Comparison of ENCODE assay signal across 29 mouse cellular contexts in the genomic region with DNA sequence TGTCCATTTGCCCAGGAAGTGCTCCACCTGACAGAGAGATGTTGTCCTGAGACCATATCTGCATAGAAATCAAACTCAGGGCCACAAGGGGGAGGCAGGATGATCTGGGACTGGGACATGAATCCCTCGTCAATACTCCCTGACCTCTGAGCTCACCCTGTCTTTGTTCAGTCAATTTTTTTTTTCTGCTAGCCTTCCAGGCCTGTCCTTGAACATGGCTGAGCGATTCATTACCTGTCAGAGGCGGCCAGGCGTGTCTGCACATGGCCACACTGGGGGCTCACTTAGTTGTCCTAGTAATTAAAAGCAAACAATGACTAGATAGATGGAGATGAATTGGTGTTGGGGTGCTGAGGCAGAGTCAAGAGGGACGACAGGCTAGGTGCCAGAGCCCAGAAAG.
DNase-seq lines count a peak whose midpoint lies in the region; ATAC-seq and TF ChIP-seq lines count a peak whose summit lies in the region.
"Had no signal": no experiment of that assay in that cellular context is flagged by ENCODE, and none has a peak within 500 bp of the region (broad histone marks: within the 10 kb centered on the region; RNA-seq: fewer than 3 reads in every experiment).

No protein-coding gene starts in this region.

- 0 out of 2 replicates have a peak, but pooled peaks cover 3% of the 10 kb centered on the region for H3K4me1 ChIP-seq in kidney, adult 2 months (ENCODE audit: control insufficient read depth, insufficient read depth, low read length)
- H3K4me1 ChIP-seq in kidney, embryonic 16.5 days (ENCODE audit: insufficient read depth, low read length), result peaks cover 4% of the 10 kb centered on the region; the same call in 1 of the 2 replicates
- H3K4me1 ChIP-seq: forebrain, embryonic 15.5 days had no signal

- TF ChIP-seq POLR2A in kidney, adult 2 months (IDR thresholded peaks at IDR 0.05; ENCODE audit: low read depth, low read length), result no peak

- DNase-seq in adrenal gland, adult 2 months, result peak; percentile 69
- no peak for DNase-seq in adrenal gland, postnatal 10 days
- DNase-seq in kidney, adult 2 months, result peak; percentile 3
- no peak for DNase-seq in kidney, postnatal 10 days
- no peak for DNase-seq in kidney, postnatal 36 days
- DNase-seq: B cell, adult 2 months; cerebellum, adult 11-12 months; cerebellum, adult 8-10 months; cerebellum, postnatal 10 days; cerebellum, postnatal 36 days; embryo, embryonic 11 days; gastrocnemius, postnatal 25 days; heart, adult 18-20 months; heart, postnatal 10 days; heart, postnatal 36 days had no signal

- H3K4me3 ChIP-seq in kidney, adult 2 months (ENCODE audit: insufficient read depth, low read depth, low read length), result no peak overlapping the region
- no peak overlapping the region for H3K4me3 ChIP-seq in kidney, embryonic 16.5 days (ENCODE audit: low read length)
- H3K4me3 ChIP-seq: embryonic facial prominence, embryonic 10.5 days; embryonic facial prominence, embryonic 13.5 days; erythroblast, embryonic 14.5 days; forebrain, embryonic 12.5 days; forebrain, embryonic 15.5 days; heart, embryonic 12.5 days; heart, embryonic 15.5 days; hindbrain, embryonic 10.5 days; hindbrain, embryonic 13.5 days; intestine, embryonic 15.5 days had no signal

- TF ChIP-seq CTCF in kidney, adult 2 months (conservative IDR thresholded peaks at IDR 0.05; ENCODE audit: insufficient read depth, insufficient read length, low read depth, low read length), result no peak

- no peaks in the 10 kb centered on the region for H3K9me3 ChIP-seq in kidney, embryonic 16.5 days (ENCODE audit: low read length)
- H3K9me3 ChIP-seq: embryonic facial prominence, embryonic 10.5 days; embryonic facial prominence, embryonic 13.5 days; forebrain, embryonic 12.5 days; forebrain, embryonic 15.5 days; G1E; heart, embryonic 12.5 days; heart, embryonic 15.5 days; hindbrain, embryonic 10.5 days; hindbrain, embryonic 13.5 days; intestine, embryonic 15.5 days had no signal

- no peak overlapping the region for H3K4me2 ChIP-seq in kidney, embryonic 16.5 days (replicated peaks; ENCODE audit: low read depth, low read length)
- H3K4me2 ChIP-seq: embryonic facial prominence, embryonic 13.5 days; forebrain, embryonic 12.5 days; forebrain, embryonic 15.5 days; heart, embryonic 12.5 days; heart, embryonic 15.5 days; hindbrain, embryonic 13.5 days; intestine, embryonic 15.5 days had no signal

- ATAC-seq in kidney, embryonic 16.5 days (ENCODE audit: low FRiP score, low TSS enrichment), result peak; percentile 54; the same call in 1 of the 2 replicates
- ATAC-seq: forebrain, embryonic 15.5 days; hindbrain, embryonic 16.5 days; intestine, embryonic 15.5 days; Patski had no signal

- no peaks in the 10 kb centered on the region for H3K27me3 ChIP-seq in kidney, adult 2 months (replicated peaks; ENCODE audit: control insufficient read depth, insufficient read depth, low read length)
- peaks cover 4% of the 10 kb centered on the region; the same call in 1 of the 2 replicates for H3K27me3 ChIP-seq in kidney, embryonic 16.5 days (ENCODE audit: insufficient read depth, low read length)
- H3K27me3 ChIP-seq: embryonic facial prominence, embryonic 13.5 days; forebrain, embryonic 12.5 days; forebrain, embryonic 15.5 days; heart, embryonic 12.5 days; heart, embryonic 15.5 days; hindbrain, embryonic 13.5 days; intestine, embryonic 15.5 days; Patski had no signal

- no peak overlapping the region for H3K27ac ChIP-seq in kidney, adult 2 months (ENCODE audit: insufficient read depth, low read depth, low read length)
- H3K27ac ChIP-seq in kidney, embryonic 16.5 days (ENCODE audit: low read length), result no peak overlapping the region
- H3K27ac ChIP-seq: embryonic facial prominence, embryonic 10.5 days; embryonic facial prominence, embryonic 13.5 days; forebrain, embryonic 12.5 days; forebrain, embryonic 15.5 days; heart, embryonic 15.5 days; hindbrain, embryonic 10.5 days; hindbrain, embryonic 13.5 days; intestine, embryonic 15.5 days had no signal

- no peaks in the 10 kb centered on the region for H3K36me3 ChIP-seq in kidney, adult 2 months (ENCODE audit: control insufficient read depth, insufficient read depth, low read length)
- no peaks in the 10 kb centered on the region for H3K36me3 ChIP-seq in kidney, embryonic 16.5 days (ENCODE audit: insufficient read depth, low read length)
- H3K36me3 ChIP-seq: embryonic facial prominence, embryonic 10.5 days; embryonic facial prominence, embryonic 13.5 days; forebrain, embryonic 12.5 days; forebrain, embryonic 15.5 days; G1E; heart, embryonic 12.5 days; heart, embryonic 15.5 days; hindbrain, embryonic 10.5 days; hindbrain, embryonic 13.5 days; intestine, embryonic 15.5 days had no signal

- no peak overlapping the region for H3K9ac ChIP-seq in kidney, embryonic 16.5 days (replicated peaks; ENCODE audit: low read length)
- H3K9ac ChIP-seq: embryonic facial prominence, embryonic 13.5 days; forebrain, embryonic 12.5 days; forebrain, embryonic 15.5 days; heart, embryonic 12.5 days; heart, embryonic 15.5 days; hindbrain, embryonic 13.5 days; intestine, embryonic 15.5 days had no signal

- WGBS in kidney, adult 2 months, result 63% methylated on average over 5 of the region's 5 CpGs
- 36% methylated on average over 5 of the region's 5 CpGs for WGBS in kidney, embryonic 16.5 days

Comparison
In these comparisons a context has a peak if more than half of its experiments do, and no peak if none do; other contexts are left out.
1. DNase-seq: peak in adrenal gland, adult 2 months (single experiment) and kidney, adult 2 months (single experiment); none in adrenal gland, postnatal 10 days (single experiment), kidney, postnatal 10 days (single experiment) and kidney, postnatal 36 days (0 of 2).